Mouse (Mus musculus): ENCODE data around the gene Gm17334. TPM values are rescaled to one million over a fixed set of nuclear protein-coding genes. Genes with fewer than 3 reads are reported as not detected.

Gene Gm17334
- polyA plus RNA-seq, 1 experiment: 0.19 TPM

- H3K4me2 ChIP-seq (ENCODE audit: low read depth): no peak overlapping the region
- no peaks in the 10 kb centered on the region for H3K27me3 ChIP-seq (ENCODE audit: control insufficient read depth, insufficient read depth, insufficient read length)
- H3K79me2 ChIP-seq (ENCODE audit: control insufficient read depth, insufficient read depth): no peaks in the 10 kb centered on the region
- no peaks in the 10 kb centered on the region for H3K36me3 ChIP-seq (ENCODE audit: control insufficient read depth, insufficient read depth)
- TF ChIP-seq CEBPB (IDR thresholded peaks at IDR 0.05; ENCODE audit: insufficient read depth, poor library complexity, severe bottlenecking): no peak
- no peak for TF ChIP-seq TCF3 (IDR thresholded peaks at IDR 0.05; ENCODE audit: insufficient read length, low read depth)
- TF ChIP-seq SRF (IDR thresholded peaks at IDR 0.05; ENCODE audit: control insufficient read depth, insufficient read length, low read depth): no peak
- no peak for TF ChIP-seq POLR2AphosphoS2 (IDR thresholded peaks at IDR 0.05; ENCODE audit: insufficient read length, low read depth)
- no peak for TF ChIP-seq POLR2A (IDR thresholded peaks at IDR 0.05; ENCODE audit: insufficient read length, low read depth)
- no peak for TF ChIP-seq MAX (IDR thresholded peaks at IDR 0.05; ENCODE audit: low read depth)
- TF ChIP-seq TCF12 (IDR thresholded peaks at IDR 0.05; ENCODE audit: insufficient read depth, poor library complexity, severe bottlenecking): no peak
- TF ChIP-seq E2F4 (IDR thresholded peaks at IDR 0.05; ENCODE audit: insufficient read depth): no peak
- TF ChIP-seq MYOD1 (IDR thresholded peaks at IDR 0.05; ENCODE audit: control insufficient read depth in 1 of 3, insufficient read length in 2 of 3, low read depth in 2 of 3): no peak
- no peak for TF ChIP-seq USF1 (IDR thresholded peaks at IDR 0.05; ENCODE audit: low read depth)
- TF ChIP-seq REST (IDR thresholded peaks at IDR 0.05; ENCODE audit: insufficient read depth, insufficient read length): no peak
- TF ChIP-seq MYOG (IDR thresholded peaks at IDR 0.05; ENCODE audit: control insufficient read depth in 1 of 3, insufficient read depth in 1 of 3, insufficient read length in 2 of 3, low read depth in 2 of 3): no peak
- H3K4me3 ChIP-seq: no peak overlapping the region
- no peak overlapping the region for H3ac ChIP-seq (ENCODE audit: control insufficient read depth, insufficient read length)
These were observed 23.7 kb downstream of the Gm17334 start for GRCm38 (mm10) chr11:53749306-53749705.

DNA sequence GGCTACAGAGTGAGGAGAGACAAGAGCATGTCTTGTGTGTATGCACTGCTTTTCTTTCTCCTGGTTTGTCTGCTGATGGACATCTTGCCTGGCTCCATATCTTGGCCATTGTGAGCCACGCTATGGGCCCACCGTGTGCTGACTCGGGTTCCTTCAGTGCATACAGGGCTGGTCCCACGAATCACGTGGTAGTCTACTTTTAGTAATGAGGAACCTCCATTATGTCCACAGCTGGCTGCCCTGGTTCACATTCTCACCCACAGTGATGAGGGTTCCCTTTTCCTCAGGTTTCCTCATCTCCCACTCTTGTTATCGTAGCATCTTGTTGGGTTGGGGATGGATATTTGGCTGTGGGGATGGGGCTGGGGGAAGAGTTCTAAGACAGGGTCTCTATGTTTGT, 24.4 kb downstream of the Gm17334 start:
- Histone ChIP-seq H3K4me2 (ENCODE audit: low read depth) (no peak overlapping the region), H3K4me3 (no peak overlapping the region), H3K27me3 (ENCODE audit: control insufficient read depth, insufficient read depth, insufficient read length) (no peaks in the 10 kb centered on the region), H3K36me3 (ENCODE audit: control insufficient read depth, insufficient read depth) (no peaks in the 10 kb centered on the region), H3ac (ENCODE audit: control insufficient read depth, insufficient read length) (no peak overlapping the region), H3K79me2 (ENCODE audit: control insufficient read depth, insufficient read depth) (no peaks in the 10 kb centered on the region)
- TF ChIP-seq E2F4 (IDR thresholded peaks at IDR 0.05; ENCODE audit: insufficient read depth): no peak
- TF ChIP-seq SRF (IDR thresholded peaks at IDR 0.05; ENCODE audit: control insufficient read depth, insufficient read length, low read depth): no peak
- TF ChIP-seq MAX (IDR thresholded peaks at IDR 0.05; ENCODE audit: low read depth): no peak

DNA sequence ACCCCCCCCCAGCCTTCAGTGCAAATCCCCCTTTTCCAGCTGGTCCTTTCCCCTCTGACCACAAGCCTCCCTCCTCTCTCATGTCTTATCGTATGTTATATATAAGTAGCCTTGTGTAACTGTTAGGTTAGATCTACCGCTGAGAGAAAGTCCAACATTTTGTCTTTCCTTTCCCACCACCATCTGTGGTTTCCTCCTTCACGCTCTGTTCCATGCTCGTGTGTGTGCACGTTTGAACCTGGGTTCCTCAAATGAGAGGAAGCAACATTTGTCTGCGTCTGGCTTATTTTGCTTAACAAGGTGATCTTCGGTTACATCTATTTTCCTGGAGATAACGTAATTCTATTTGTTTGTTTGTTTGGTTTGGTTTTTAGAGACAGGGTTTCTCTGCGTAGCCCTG, 25.0 kb downstream of the Gm17334 start:
- no peak for TF ChIP-seq REST (IDR thresholded peaks at IDR 0.05; ENCODE audit: insufficient read depth, insufficient read length)
- TF ChIP-seq MAX (IDR thresholded peaks at IDR 0.05; ENCODE audit: low read depth): no peak
- Histone ChIP-seq H3K4me3 (no peak overlapping the region), H3ac (ENCODE audit: control insufficient read depth, insufficient read length) (no peak overlapping the region), H3K27me3 (ENCODE audit: control insufficient read depth, insufficient read depth, insufficient read length) (no peaks in the 10 kb centered on the region), H3K4me2 (ENCODE audit: low read depth) (no peak overlapping the region), H3K79me2 (ENCODE audit: control insufficient read depth, insufficient read depth) (no peaks in the 10 kb centered on the region), H3K36me3 (ENCODE audit: control insufficient read depth, insufficient read depth) (no peaks in the 10 kb centered on the region)

DNA sequence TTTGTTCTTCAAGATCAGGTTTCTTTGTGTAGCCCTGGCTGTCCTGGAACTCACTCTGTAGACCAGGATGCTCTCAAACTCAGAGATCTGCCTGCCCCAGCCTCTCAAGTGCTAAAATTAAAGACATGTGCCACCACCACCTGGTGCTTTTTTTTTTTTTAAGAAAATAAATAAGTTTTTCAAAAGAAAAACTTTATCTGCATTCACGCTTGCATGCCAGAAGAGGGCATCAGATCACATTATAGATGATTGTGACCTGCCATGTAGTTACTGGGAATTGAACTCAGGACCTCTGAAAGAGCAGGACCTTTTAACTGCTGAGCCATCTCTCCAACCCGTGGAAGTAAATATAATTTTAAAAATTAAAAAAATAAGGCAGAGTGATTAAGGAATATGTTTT, 27.7 kb downstream of the Gm17334 start:
- Histone ChIP-seq H3K4me2 (ENCODE audit: low read depth) (no peak overlapping the region), H3K4me3 (no peak overlapping the region), H3ac (ENCODE audit: control insufficient read depth, insufficient read length) (no peak overlapping the region), H3K79me2 (ENCODE audit: control insufficient read depth, insufficient read depth) (no peaks in the 10 kb centered on the region), H3K27me3 (ENCODE audit: control insufficient read depth, insufficient read depth, insufficient read length) (no peaks in the 10 kb centered on the region), H3K36me3 (ENCODE audit: control insufficient read depth, insufficient read depth) (no peaks in the 10 kb centered on the region)
- TF ChIP-seq MAX (IDR thresholded peaks at IDR 0.05; ENCODE audit: low read depth): no peak

DNA sequence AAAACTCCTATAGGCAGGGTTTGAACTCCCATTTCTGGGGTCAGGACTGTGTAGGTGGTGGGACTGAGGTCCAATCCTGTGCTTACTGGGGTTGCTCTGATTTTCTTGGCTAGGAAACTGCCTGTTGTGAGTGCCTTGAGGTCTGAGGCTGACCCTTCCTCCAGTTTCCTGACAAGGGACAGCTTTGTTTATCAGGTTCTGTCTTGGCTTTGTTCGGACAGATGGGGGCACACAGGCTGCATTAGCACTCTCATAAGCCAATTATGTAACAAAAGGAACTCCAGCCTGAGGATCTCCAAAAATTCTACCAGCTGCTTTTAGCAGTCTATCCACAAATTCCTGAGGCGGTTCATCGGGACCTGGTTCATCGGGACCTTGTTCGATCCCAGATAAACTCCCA, 30.6 kb downstream of the Gm17334 start:
- Histone ChIP-seq H3K4me2 (ENCODE audit: low read depth) (no peak overlapping the region), H3K27me3 (ENCODE audit: control insufficient read depth, insufficient read depth, insufficient read length) (no peaks in the 10 kb centered on the region), H3K79me2 (ENCODE audit: control insufficient read depth, insufficient read depth) (no peaks in the 10 kb centered on the region), H3ac (ENCODE audit: control insufficient read depth, insufficient read length) (no peak overlapping the region), H3K36me3 (ENCODE audit: control insufficient read depth, insufficient read depth) (no peaks in the 10 kb centered on the region), H3K4me3 (no peak overlapping the region)
- TF ChIP-seq TCF3 (IDR thresholded peaks at IDR 0.05; ENCODE audit: insufficient read length, low read depth) (no peak), TCF12 (IDR thresholded peaks at IDR 0.05; ENCODE audit: insufficient read depth, poor library complexity, severe bottlenecking) (no peak), POLR2AphosphoS2 (IDR thresholded peaks at IDR 0.05; ENCODE audit: insufficient read length, low read depth) (no peak), POLR2A (IDR thresholded peaks at IDR 0.05; ENCODE audit: insufficient read length, low read depth) (no peak), SRF (IDR thresholded peaks at IDR 0.05; ENCODE audit: control insufficient read depth, insufficient read length, low read depth) (no peak), USF1 (IDR thresholded peaks at IDR 0.05; ENCODE audit: low read depth) (no peak), MAX (IDR thresholded peaks at IDR 0.05; ENCODE audit: low read depth) (no peak), E2F4 (IDR thresholded peaks at IDR 0.05; ENCODE audit: insufficient read depth) (no peak), MYOG (IDR thresholded peaks at IDR 0.05; ENCODE audit: control insufficient read depth in 1 of 3, insufficient read depth in 1 of 3, insufficient read length in 2 of 3, low read depth in 2 of 3) (no peak), REST (IDR thresholded peaks at IDR 0.05; ENCODE audit: insufficient read depth, insufficient read length) (no peak), CEBPB (IDR thresholded peaks at IDR 0.05; ENCODE audit: insufficient read depth, poor library complexity, severe bottlenecking) (no peak), MYOD1 (IDR thresholded peaks at IDR 0.05; ENCODE audit: control insufficient read depth in 1 of 3, insufficient read length in 2 of 3, low read depth in 2 of 3) (no peak)

- Histone ChIP-seq H3K4me2 (ENCODE audit: low read depth) (no peak overlapping the region), H3K79me2 (ENCODE audit: control insufficient read depth, insufficient read depth) (no peaks in the 10 kb centered on the region), H3K36me3 (ENCODE audit: control insufficient read depth, insufficient read depth) (no peaks in the 10 kb centered on the region), H3ac (ENCODE audit: control insufficient read depth, insufficient read length) (no peak overlapping the region), H3K4me3 (no peak overlapping the region), H3K27me3 (ENCODE audit: control insufficient read depth, insufficient read depth, insufficient read length) (no peaks in the 10 kb centered on the region)
- TF ChIP-seq MYOD1 (IDR thresholded peaks at IDR 0.05; ENCODE audit: control insufficient read depth in 1 of 3, insufficient read length in 2 of 3, low read depth in 2 of 3) (no peak), MYOG (IDR thresholded peaks at IDR 0.05; ENCODE audit: control insufficient read depth in 1 of 3, insufficient read depth in 1 of 3, insufficient read length in 2 of 3, low read depth in 2 of 3) (no peak), CEBPB (IDR thresholded peaks at IDR 0.05; ENCODE audit: insufficient read depth, poor library complexity, severe bottlenecking) (no peak), TCF12 (IDR thresholded peaks at IDR 0.05; ENCODE audit: insufficient read depth, poor library complexity, severe bottlenecking) (no peak), SRF (IDR thresholded peaks at IDR 0.05; ENCODE audit: control insufficient read depth, insufficient read length, low read depth) (no peak), MAX (IDR thresholded peaks at IDR 0.05; ENCODE audit: low read depth) (no peak), REST (IDR thresholded peaks at IDR 0.05; ENCODE audit: insufficient read depth, insufficient read length) (no peak)
These were observed 35.4 kb downstream of the Gm17334 start for GRCm38 (mm10) chr11:53737573-53737946.

All from myocyte (in vitro differentiated cells).